Mouse (Mus musculus): ENCODE data around the gene Ubac2. TPM values are rescaled to one million over a fixed set of nuclear protein-coding genes. Genes with fewer than 3 reads are reported as not detected.

The Ubac2 gene
- polyA plus RNA-seq, 1 experiment from 2014 or later, result 66.3 TPM

GRCm38 (mm10) chr14:121879266-121879840, 933 bp downstream of the Ubac2 start:
- peak overlapping the region; percentile 79 for H3K9ac ChIP-seq (ENCODE audit: low read depth, low read length)
- no peak for ATAC-seq (ENCODE audit: low FRiP score)
- H3K4me1 ChIP-seq (replicated peaks; ENCODE audit: control insufficient read depth, insufficient read depth, low read length), result no peaks in the 10 kb centered on the region
- no peak for DNase-seq (ENCODE audit: low spot score)
- no peaks in the 10 kb centered on the region for H3K27me3 ChIP-seq (ENCODE audit: control insufficient read depth, insufficient read depth, low read length)
- H3K4me2 ChIP-seq (replicated peaks; ENCODE audit: low read depth, low read length), result peak overlapping the region; percentile 86
- H3K9me3 ChIP-seq (ENCODE audit: control insufficient read depth, low read length), result no peaks in the 10 kb centered on the region
- WGBS, result 23% methylated on average over 16 of the region's 16 CpGs
- H3K27ac ChIP-seq (ENCODE audit: low read depth, low read length), result no peak overlapping the region
- no peaks in the 10 kb centered on the region for H3K36me3 ChIP-seq (ENCODE audit: control insufficient read depth, insufficient read depth, low read length)
- H3K4me3 ChIP-seq (ENCODE audit: low read depth, low read length), result peak overlapping the region; percentile 64

GRCm38 (mm10) chr14:121881211-121881610, 2.8 kb downstream of the Ubac2 start:
- Histone ChIP-seq H3K4me1 (replicated peaks; ENCODE audit: control insufficient read depth, insufficient read depth, low read length) (no peaks in the 10 kb centered on the region), H3K9me3 (ENCODE audit: control insufficient read depth, low read length) (no peaks in the 10 kb centered on the region), H3K9ac (ENCODE audit: low read depth, low read length) (no peak overlapping the region), H3K27me3 (ENCODE audit: control insufficient read depth, insufficient read depth, low read length) (no peaks in the 10 kb centered on the region), H3K36me3 (ENCODE audit: control insufficient read depth, insufficient read depth, low read length) (no peaks in the 10 kb centered on the region), H3K4me2 (replicated peaks; ENCODE audit: low read depth, low read length) (no peak overlapping the region), H3K27ac (ENCODE audit: low read depth, low read length) (no peak overlapping the region), H3K4me3 (ENCODE audit: low read depth, low read length) (no peak overlapping the region)
- WGBS, result 88% methylated on average over 7 of the region's 7 CpGs
- ATAC-seq (ENCODE audit: low FRiP score) (no peak), DNase-seq (ENCODE audit: low spot score) (no peak)

GRCm38 (mm10) chr14:121884150-121884797, 5.9 kb downstream of the Ubac2 start:
- H3K4me1 ChIP-seq (replicated peaks; ENCODE audit: control insufficient read depth, insufficient read depth, low read length), result no peaks in the 10 kb centered on the region
- ATAC-seq (ENCODE audit: low FRiP score), result no peak
- no peak for DNase-seq (ENCODE audit: low spot score)
- H3K4me2 ChIP-seq (replicated peaks; ENCODE audit: low read depth, low read length), result no peak overlapping the region
- H3K27me3 ChIP-seq (ENCODE audit: control insufficient read depth, insufficient read depth, low read length), result no peaks in the 10 kb centered on the region
- H3K36me3 ChIP-seq (ENCODE audit: control insufficient read depth, insufficient read depth, low read length), result no peaks in the 10 kb centered on the region
- no peak overlapping the region for H3K27ac ChIP-seq (ENCODE audit: low read depth, low read length)
- 87% methylated on average over 6 of the region's 6 CpGs for WGBS
- no peak overlapping the region for H3K9ac ChIP-seq (ENCODE audit: low read depth, low read length)
- H3K4me3 ChIP-seq (ENCODE audit: low read depth, low read length), result no peak overlapping the region
- H3K9me3 ChIP-seq (ENCODE audit: control insufficient read depth, low read length), result no peaks in the 10 kb centered on the region

- Histone ChIP-seq H3K4me3 (ENCODE audit: low read depth, low read length) (no peak overlapping the region), H3K4me1 (replicated peaks; ENCODE audit: control insufficient read depth, insufficient read depth, low read length) (no peaks in the 10 kb centered on the region), H3K27ac (ENCODE audit: low read depth, low read length) (no peak overlapping the region), H3K9ac (ENCODE audit: low read depth, low read length) (no peak overlapping the region), H3K27me3 (ENCODE audit: control insufficient read depth, insufficient read depth, low read length) (no peaks in the 10 kb centered on the region), H3K4me2 (replicated peaks; ENCODE audit: low read depth, low read length) (no peak overlapping the region), H3K36me3 (ENCODE audit: control insufficient read depth, insufficient read depth, low read length) (no peaks in the 10 kb centered on the region), H3K9me3 (ENCODE audit: control insufficient read depth, low read length) (no peaks in the 10 kb centered on the region)
- WGBS, result 92% methylated on average over 6 of the region's 6 CpGs
- DNase-seq (ENCODE audit: low spot score) (no peak), ATAC-seq (ENCODE audit: low FRiP score) (no peak)
Observed at GRCm38 (mm10) chr14:121893747-121894146, 15.3 kb downstream of the Ubac2 start.

GRCm38 (mm10) chr14:121894511-121895135, 16.2 kb downstream of the Ubac2 start:
- H3K9me3 ChIP-seq (ENCODE audit: control insufficient read depth, low read length), result no peaks in the 10 kb centered on the region
- no peaks in the 10 kb centered on the region for H3K4me1 ChIP-seq (replicated peaks; ENCODE audit: control insufficient read depth, insufficient read depth, low read length)
- no peak overlapping the region for H3K27ac ChIP-seq (ENCODE audit: low read depth, low read length)
- no peak for DNase-seq (ENCODE audit: low spot score)
- no peak overlapping the region for H3K4me3 ChIP-seq (ENCODE audit: low read depth, low read length)
- no peak overlapping the region for H3K4me2 ChIP-seq (replicated peaks; ENCODE audit: low read depth, low read length)
- 75% methylated on average over 5 of the region's 5 CpGs for WGBS
- H3K36me3 ChIP-seq (ENCODE audit: control insufficient read depth, insufficient read depth, low read length), result no peaks in the 10 kb centered on the region
- H3K9ac ChIP-seq (ENCODE audit: low read depth, low read length), result no peak overlapping the region
- H3K27me3 ChIP-seq (ENCODE audit: control insufficient read depth, insufficient read depth, low read length), result no peaks in the 10 kb centered on the region
- no peak for ATAC-seq (ENCODE audit: low FRiP score)

- 93% methylated on average over 4 of the region's 4 CpGs for WGBS
- DNase-seq (ENCODE audit: low spot score), result no peak
- Histone ChIP-seq H3K9ac (ENCODE audit: low read depth, low read length) (no peak overlapping the region), H3K27ac (ENCODE audit: low read depth, low read length) (no peak overlapping the region), H3K9me3 (ENCODE audit: control insufficient read depth, low read length) (no peaks in the 10 kb centered on the region), H3K4me1 (replicated peaks; ENCODE audit: control insufficient read depth, insufficient read depth, low read length) (no peaks in the 10 kb centered on the region), H3K27me3 (ENCODE audit: control insufficient read depth, insufficient read depth, low read length) (no peaks in the 10 kb centered on the region), H3K36me3 (ENCODE audit: control insufficient read depth, insufficient read depth, low read length) (no peaks in the 10 kb centered on the region), H3K4me3 (ENCODE audit: low read depth, low read length) (no peak overlapping the region), H3K4me2 (replicated peaks; ENCODE audit: low read depth, low read length) (no peak overlapping the region)
- ATAC-seq (ENCODE audit: low FRiP score), result no peak
Observed at GRCm38 (mm10) chr14:121895316-121895715, 16.9 kb downstream of the Ubac2 start.

- 77% methylated on average over 6 of the region's 6 CpGs for WGBS
Observed at GRCm38 (mm10) chr14:121896126-121897090, 18.0 kb downstream of the Ubac2 start.

GRCm38 (mm10) chr14:121897773-121898172, 19.4 kb downstream of the Ubac2 start:
- no peaks in the 10 kb centered on the region for H3K27me3 ChIP-seq (ENCODE audit: control insufficient read depth, insufficient read depth, low read length)
- H3K4me1 ChIP-seq (replicated peaks; ENCODE audit: control insufficient read depth, insufficient read depth, low read length), result no peaks in the 10 kb centered on the region
- no peak overlapping the region for H3K27ac ChIP-seq (ENCODE audit: low read depth, low read length)
- DNase-seq (ENCODE audit: low spot score) (no peak), ATAC-seq (ENCODE audit: low FRiP score) (no peak)
- no peaks in the 10 kb centered on the region for H3K36me3 ChIP-seq (ENCODE audit: control insufficient read depth, insufficient read depth, low read length)
- H3K4me3 ChIP-seq (ENCODE audit: low read depth, low read length), result no peak overlapping the region
- no peak overlapping the region for H3K4me2 ChIP-seq (replicated peaks; ENCODE audit: low read depth, low read length)
- 80% methylated on average over 2 of the region's 2 CpGs for WGBS
- no peaks in the 10 kb centered on the region for H3K9me3 ChIP-seq (ENCODE audit: control insufficient read depth, low read length)
- H3K9ac ChIP-seq (ENCODE audit: low read depth, low read length), result no peak overlapping the region

More at GRCm38 (mm10) chr14:121896126-121897090, 18.0 kb downstream of the Ubac2 start:
- Histone ChIP-seq H3K9ac (ENCODE audit: low read depth, low read length) (no peak overlapping the region), H3K27ac (ENCODE audit: low read depth, low read length) (no peak overlapping the region), H3K4me3 (ENCODE audit: low read depth, low read length) (no peak overlapping the region), H3K9me3 (ENCODE audit: control insufficient read depth, low read length) (no peaks in the 10 kb centered on the region), H3K36me3 (ENCODE audit: control insufficient read depth, insufficient read depth, low read length) (no peaks in the 10 kb centered on the region), H3K27me3 (ENCODE audit: control insufficient read depth, insufficient read depth, low read length) (no peaks in the 10 kb centered on the region), H3K4me2 (replicated peaks; ENCODE audit: low read depth, low read length) (no peak overlapping the region), H3K4me1 (replicated peaks; ENCODE audit: control insufficient read depth, insufficient read depth, low read length) (no peaks in the 10 kb centered on the region)
- DNase-seq (ENCODE audit: low spot score), result no peak
- no peak for ATAC-seq (ENCODE audit: low FRiP score)

Measured in hindbrain, embryonic 11.5 days (tissue).